Mouse (Mus musculus) monocyte, adult 5-6 weeks (primary cell): ENCODE data around the gene Actn3. TPM values are rescaled to one million over a fixed set of nuclear protein-coding genes. Genes with fewer than 3 reads are reported as not detected.

Experiments used
- ATAC-seq: fragments of 153-309, 156-312 bp; replicated peaks from 2 replicates; pipeline ENCODE4 v1.8.0; 2017; ENCODE audit warnings: mild to moderate bottlenecking; ENCODE audit not compliant: low TSS enrichment, insufficient number of reproducible peaks, severe bottlenecking, poor library complexity, low FRiP score
- total RNA-seq: library from RNA; stranded (forward); fragments of 200-1000, 200-491, 200-594 nt; gene quantifications from 3 replicates; pipeline ENCODE4 v1.2.3, GENCODE M21; 2017

Gene Actn3
- total RNA-seq: 0.10 to 1.7 TPM in 2 of 3 replicates, not detected in the other

DNA sequence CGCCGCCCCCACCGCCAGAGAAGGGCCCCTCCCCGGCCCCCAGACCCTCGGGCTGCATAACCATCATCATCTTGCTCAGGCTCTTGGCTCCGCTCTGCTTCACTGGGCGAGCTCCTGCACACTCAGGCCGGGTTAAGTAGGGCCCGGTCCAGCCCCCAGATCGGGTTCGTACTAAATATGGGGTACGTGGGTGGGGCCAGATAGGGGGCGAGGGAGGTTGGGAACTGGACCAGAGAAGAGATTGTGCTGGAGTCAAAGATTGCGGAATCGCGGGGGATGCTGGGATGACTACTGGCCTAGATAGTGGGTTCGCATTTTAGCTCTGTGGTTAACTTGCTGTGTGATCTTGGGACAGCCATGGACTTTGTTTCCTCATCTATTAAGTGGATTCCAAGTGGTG, at the start of gene Actn3:
TSS of gene Actn3 (minus strand) at position 125 of the 400 bp plus-strand sequence.
- ATAC-seq: no peak

- ATAC-seq: no peak
Observed at GRCm38 (mm10) chr19:4925121-4925860, 47.6 kb upstream of the Actn3 start.

- ATAC-seq: no peak
Observed at GRCm38 (mm10) chr19:4919652-4920051, 41.9 kb upstream of the Actn3 start.

- ATAC-seq: no peak
Observed at GRCm38 (mm10) chr19:4916827-4917226, 39.1 kb upstream of the Actn3 start.

- ATAC-seq: no peak
Observed at GRCm38 (mm10) chr19:4915924-4916603, 38.4 kb upstream of the Actn3 start.

DNA sequence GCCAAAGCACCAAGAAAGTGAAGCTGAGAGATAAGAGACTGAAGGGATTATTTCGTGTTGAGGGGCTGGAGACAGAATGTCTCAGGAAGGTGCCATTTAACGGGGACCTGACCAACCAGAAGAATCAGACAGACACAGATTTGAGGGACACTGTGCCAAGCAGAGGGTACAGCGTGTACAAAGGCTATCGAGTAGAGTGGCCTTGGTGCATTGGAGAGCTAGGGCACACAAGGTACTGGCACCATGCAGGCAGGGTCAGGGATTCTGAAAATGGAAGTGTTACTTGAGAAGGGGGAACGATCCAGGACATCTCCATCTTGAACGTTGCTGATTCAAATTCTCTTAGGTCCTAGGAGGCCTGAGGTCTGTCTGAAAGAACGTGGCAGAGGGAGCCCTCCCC, 31.7 kb upstream of the Actn3 start:
- ATAC-seq: no peak

DNA sequence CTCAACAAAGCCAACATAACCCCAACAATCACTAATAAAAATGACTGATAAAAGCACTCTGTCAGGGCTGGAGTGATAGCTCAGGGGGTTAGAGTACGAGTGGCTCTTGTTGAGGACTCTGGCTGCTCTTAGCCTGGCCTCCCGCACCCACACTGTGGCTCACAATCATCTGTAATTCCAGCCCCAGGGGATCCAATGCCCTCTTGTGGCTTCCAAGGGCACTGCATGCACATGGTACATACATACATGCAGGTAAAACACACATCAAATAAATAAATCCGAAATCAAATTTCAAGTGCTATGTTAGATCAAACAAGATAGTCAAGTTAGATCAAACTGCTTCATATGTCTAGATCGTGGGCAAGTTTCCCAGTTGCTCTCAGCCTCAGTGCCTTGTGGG, 30.4 kb upstream of the Actn3 start:
- no peak for ATAC-seq

- ATAC-seq: peak; percentile 68; the same call in 1 of the 2 replicates
Observed at GRCm38 (mm10) chr19:4905979-4906794, 28.5 kb upstream of the Actn3 start, which contains the start of gene Bbs1. Gene Bbs1 (minus strand): TSS chr19:4906628.

DNA sequence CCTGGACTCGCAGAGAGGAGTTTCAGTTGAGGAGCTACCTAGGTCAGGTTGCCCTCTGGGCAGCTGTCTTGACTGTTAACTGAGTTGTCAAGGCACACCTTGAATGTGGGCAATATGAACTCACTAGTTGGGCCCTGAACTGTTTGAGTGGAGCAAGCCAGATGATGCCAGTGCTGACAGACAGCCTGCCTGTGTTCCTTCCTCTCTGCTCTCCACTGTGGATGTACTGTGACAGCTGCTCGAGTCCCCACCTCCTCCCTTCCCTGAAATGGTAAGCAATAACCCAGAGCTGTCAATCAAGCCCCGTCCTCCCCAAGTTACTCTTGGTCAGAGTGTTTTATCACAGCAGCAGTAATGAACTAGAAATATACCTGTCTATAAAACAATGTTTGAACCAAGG, 22.2 kb upstream of the Actn3 start:
- ATAC-seq: no peak

DNA sequence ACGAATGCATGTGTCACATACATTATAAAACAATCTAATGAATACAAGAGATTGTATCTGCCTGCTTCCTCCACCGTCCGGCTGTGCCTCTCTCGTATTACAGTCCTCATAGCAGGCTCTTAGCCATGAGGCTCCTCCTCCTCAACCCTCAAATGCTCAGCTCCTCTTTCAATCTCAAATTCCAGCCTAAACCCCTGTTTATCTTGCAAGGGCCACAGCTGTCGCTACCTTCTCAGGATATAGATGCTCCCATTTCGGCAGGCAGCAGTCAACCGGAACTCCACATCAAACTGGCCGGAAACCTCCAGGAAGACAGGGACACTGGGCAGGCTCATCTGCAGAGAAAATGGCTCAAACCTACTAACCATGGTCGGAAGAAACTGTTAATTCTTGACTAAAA, 21.3 kb upstream of the Actn3 start:
- ATAC-seq: no peak

DNA sequence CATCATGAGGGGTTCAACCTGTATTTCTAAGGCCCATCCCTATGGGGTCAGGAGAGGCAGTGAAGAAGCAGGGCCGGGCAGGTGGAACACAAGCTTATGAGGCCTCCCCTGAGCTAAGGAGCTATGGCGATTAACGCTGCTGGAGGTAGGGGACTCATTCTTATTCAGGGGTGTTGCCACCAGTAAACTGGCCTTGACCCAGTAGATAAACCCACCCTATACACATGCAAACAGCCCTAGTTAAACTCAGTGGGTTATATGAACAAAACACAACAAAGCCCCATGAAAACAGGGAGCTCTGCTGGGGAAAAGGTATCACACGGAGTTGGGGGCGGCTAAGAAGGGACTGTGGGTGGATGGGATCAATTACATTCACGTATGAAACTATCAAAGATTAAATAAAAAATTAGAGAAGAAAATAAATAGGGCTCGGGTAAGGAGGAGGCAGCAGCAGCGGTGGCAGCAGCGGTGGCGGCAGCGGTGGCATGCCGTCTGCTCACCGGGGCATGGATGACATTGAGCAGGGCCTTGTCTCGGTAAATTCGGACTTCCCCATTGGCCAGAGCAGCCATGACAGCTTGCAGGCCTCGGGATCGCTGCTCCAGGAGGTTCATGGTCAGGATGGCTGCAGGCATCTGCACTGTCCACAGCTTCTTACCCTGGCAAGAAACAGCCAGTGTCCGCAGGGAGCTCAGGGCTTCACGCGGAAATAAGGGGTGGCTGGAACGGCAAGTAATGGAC, 19.2 kb upstream of the Actn3 start:
- ATAC-seq: no peak

- ATAC-seq: no peak
Observed at GRCm38 (mm10) chr19:4891798-4892197, 14.1 kb upstream of the Actn3 start.

GRCm38 (mm10) chr19:4889791-4890190, 12.1 kb upstream of the Actn3 start:
- ATAC-seq: no peak

DNA sequence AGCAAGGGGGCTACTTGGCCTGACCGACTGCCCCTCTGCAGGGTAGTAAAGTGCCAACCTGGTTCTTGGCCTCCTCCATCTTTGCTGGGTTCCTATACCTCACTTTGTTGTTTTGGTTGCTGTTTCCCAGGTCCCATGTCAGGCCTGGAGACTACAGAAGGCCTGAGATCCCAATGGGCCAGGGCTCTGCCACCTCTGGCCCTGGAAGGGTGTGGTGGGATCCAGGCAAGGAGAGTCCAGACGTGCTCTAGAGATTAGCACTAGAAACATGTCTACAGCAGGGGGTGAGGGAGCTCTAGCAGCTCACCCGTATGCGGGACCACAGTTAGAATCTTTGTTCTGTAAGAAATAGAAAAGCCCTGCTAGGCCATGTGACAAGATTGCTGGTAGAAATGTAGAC, 6.3 kb upstream of the Actn3 start:
- no peak for ATAC-seq

DNA sequence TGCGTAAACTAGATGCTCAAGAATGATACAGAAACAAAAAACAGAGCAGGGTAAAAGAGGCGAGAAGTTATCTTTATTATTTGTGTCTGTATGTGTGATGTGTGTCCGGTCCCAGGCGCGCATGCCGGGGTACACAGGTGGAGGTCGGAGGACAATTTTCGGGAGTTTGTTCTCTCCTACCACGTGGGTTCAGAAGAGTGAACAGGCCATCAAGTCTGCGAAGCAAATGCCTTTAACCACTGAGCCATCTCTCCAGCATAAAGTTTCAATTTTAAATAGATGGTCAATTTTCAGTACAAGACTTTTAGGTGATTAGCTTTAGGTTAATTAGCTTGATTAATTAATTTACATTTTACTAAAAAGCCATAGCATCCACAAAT, 1.6 kb upstream of the Actn3 start:
- no peak for ATAC-seq

DNA sequence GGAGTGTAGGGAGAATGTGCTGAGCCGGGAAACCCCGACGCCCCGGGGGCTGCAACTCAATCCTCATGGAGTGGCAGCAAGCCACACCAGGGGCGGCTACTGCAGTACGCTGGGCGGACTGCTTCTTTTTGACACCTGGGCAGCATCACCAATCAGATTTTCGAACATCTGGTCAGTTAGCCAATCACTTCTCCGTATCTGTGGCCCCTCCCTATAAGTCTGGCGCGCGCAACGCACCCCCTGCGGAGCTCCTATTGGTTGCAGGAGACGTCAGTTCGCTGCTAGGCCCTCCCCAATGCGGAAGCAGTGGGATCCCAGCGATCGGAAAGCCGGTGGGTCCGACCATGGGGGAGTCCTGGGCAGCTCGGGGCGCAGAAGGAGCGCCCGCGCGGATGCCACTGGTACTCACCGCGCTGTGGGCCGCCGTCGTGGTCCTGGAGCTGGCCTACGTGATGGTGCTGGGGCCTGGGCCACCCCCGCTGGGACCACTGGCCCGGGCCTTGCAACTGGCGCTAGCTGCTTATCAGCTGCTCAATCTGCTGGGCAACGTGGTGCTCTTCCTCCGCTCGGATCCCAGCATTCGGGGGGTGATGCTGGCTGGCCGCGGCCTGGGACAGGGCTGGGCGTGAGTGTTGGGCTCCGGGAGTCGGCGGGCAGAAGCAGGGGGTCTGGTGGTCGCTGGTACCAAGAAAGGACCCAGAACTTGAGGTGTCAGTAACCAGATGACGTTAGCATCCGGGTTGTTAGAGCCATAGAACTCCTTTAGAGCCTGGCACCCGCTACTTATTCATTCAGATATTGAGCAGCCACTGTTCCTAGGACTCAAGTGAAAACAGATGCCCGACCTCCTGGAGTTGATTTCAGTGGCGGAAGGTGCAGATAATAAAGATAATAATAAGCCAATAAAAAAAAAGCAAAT, 955 bp upstream of the Actn3 start, which contains the start of gene Zdhhc24:
TSS of gene Zdhhc24 (plus strand) at position 264 of the 919 bp plus-strand sequence.
- peak; percentile 99 for ATAC-seq

DNA sequence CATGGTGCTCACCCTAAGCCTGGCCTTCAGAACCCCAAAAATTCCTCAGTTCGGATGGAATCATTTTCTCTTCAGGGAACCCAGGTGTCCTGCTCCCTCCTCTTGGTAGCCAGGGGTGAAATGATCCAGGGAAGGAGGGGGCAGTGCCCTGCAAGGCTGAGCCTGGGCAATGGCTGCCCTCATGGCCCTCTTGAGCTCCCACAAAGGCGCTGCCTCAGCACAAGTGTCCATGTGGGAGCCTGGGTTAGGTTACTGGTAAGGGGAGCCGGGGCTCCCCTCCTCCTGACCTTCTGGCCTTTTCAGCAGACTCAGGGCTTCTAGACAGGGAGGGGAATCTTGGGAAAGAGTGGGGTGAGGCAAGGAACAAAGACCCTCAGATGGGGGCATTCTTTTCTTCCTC, 954 bp downstream of the Actn3 start:
- ATAC-seq: no peak

GRCm38 (mm10) chr19:4876241-4876640, 1.5 kb downstream of the Actn3 start:
- no peak for ATAC-seq
